Mouse (Mus musculus) adrenal gland, postnatal 36 days (tissue): Measurements from ENCODE around the gene Ptrh1. TPM values are rescaled to one million over a fixed set of nuclear protein-coding genes. Genes with fewer than 3 reads are reported as not detected.

Experiments used
- DNase-seq, 2 experiments: peaks; one replicate each; pipeline ENCODE4 v3.0.0; 2021; ENCODE audit warnings: mixed read lengths in 1 of 2
- long read RNA-seq, 2 experiments: library from polyadenylated mRNA; stranded (forward); transcript quantifications; one replicate each; pipeline ENCODE4 v2.0.0; 2021; ENCODE audit warnings: borderline sequencing depth in 2 of 2
- total RNA-seq, 2 experiments: library from RNA; stranded (reverse); gene quantifications; 2 replicates each; pipeline ENCODE4 v1.2.3; 2021

Ptrh1 gene
- 10 to 100 TPM in 1 of 2 experiments, 1 to 10 TPM in 1; 8.3 to 12.0 TPM for total RNA-seq
- long read RNA-seq, experiment 1, transcript Ptrh1-201 (5 exons, 952 nt) = major isoform, 7 of 9 reads
- long read RNA-seq, experiment 1, partial matches to known transcripts = 0 of 9 reads
- long read RNA-seq, experiment 1, other reads (novel, unspliced or antisense) = 1 of 9 reads
- long read RNA-seq, experiment 2, partial matches to known transcripts = 0 of 4 reads
- long read RNA-seq, experiment 2, other reads (novel, unspliced or antisense) = 0 of 4 reads

GRCm38 (mm10) chr2:32775359-32776074 lies at the start of gene Ptrh1, which contains the start of gene Ttc16:
Gene Ptrh1 (plus strand): TSS chr2:32775786.
Gene Ttc16 (minus strand): TSS chr2:32775633.
- DNase-seq = peak; percentile 99

GRCm38 (mm10) chr2:32727435-32727834 lies 48.2 kb upstream of the Ptrh1 start:
- DNase-seq = peak; percentile 92 to 94

- DNase-seq = peak; percentile 66 to 81
These were observed 47.1 kb upstream of the Ptrh1 start for GRCm38 (mm10) chr2:32728463-32728862.

GRCm38 (mm10) chr2:32729547-32729946 lies 46.0 kb upstream of the Ptrh1 start:
- DNase-seq = no peak

GRCm38 (mm10) chr2:32730854-32731253 lies 44.7 kb upstream of the Ptrh1 start:
- DNase-seq = no peak

- no peak for DNase-seq
These were observed 43.7 kb upstream of the Ptrh1 start for GRCm38 (mm10) chr2:32731911-32732310.

- no peak for DNase-seq
These were observed 42.9 kb upstream of the Ptrh1 start for GRCm38 (mm10) chr2:32732695-32733094.

GRCm38 (mm10) chr2:32734480-32734879 lies 41.1 kb upstream of the Ptrh1 start:
- DNase-seq = no peak

- DNase-seq = peak; percentile 65 to 78
These were observed 40.7 kb upstream of the Ptrh1 start for GRCm38 (mm10) chr2:32734933-32735332.

- no peak for DNase-seq
These were observed 39.2 kb upstream of the Ptrh1 start for GRCm38 (mm10) chr2:32736306-32736829.

- DNase-seq = no peak
These were observed 38.6 kb upstream of the Ptrh1 start for GRCm38 (mm10) chr2:32737008-32737407.

GRCm38 (mm10) chr2:32739311-32739710 lies 36.3 kb upstream of the Ptrh1 start:
- DNase-seq = peak; percentile 46 to 47

GRCm38 (mm10) chr2:32740916-32741272 lies 34.7 kb upstream of the Ptrh1 start, which contains the start of gene 6330409D20Rik:
Gene 6330409D20Rik (minus strand): TSS chr2:32741016.
- DNase-seq = no peak

GRCm38 (mm10) chr2:32741273-32742172 lies 34.1 kb upstream of the Ptrh1 start:
- peak; percentile 57 to 65 for DNase-seq

- no peak for DNase-seq
These were observed 33.4 kb upstream of the Ptrh1 start for GRCm38 (mm10) chr2:32742173-32742531.

GRCm38 (mm10) chr2:32744272-32744982 lies 31.2 kb upstream of the Ptrh1 start:
- no peak for DNase-seq

GRCm38 (mm10) chr2:32749082-32749481 lies 26.5 kb upstream of the Ptrh1 start:
- no peak for DNase-seq

- no peak for DNase-seq
These were observed 25.4 kb upstream of the Ptrh1 start for GRCm38 (mm10) chr2:32750199-32750598.

GRCm38 (mm10) chr2:32750887-32751664 lies 24.5 kb upstream of the Ptrh1 start:
- DNase-seq = peak; percentile 84 to 85

- no peak for DNase-seq
These were observed 23.9 kb upstream of the Ptrh1 start for GRCm38 (mm10) chr2:32751665-32752033.

GRCm38 (mm10) chr2:32752181-32752580 lies 23.4 kb upstream of the Ptrh1 start:
- DNase-seq = no peak
